Mouse (Mus musculus) spleen, adult 2 months (tissue): Measurements from ENCODE around the gene Smyd3.

ENCODE experiments used
- CTCF ChIP-seq: fragments of 200-500 bp; IDR thresholded peaks from 2 replicates; pipeline ENCODE4 v1.5.1; 2011; ENCODE audit warnings: mild to moderate bottlenecking, inconsistent platforms; ENCODE audit not compliant: insufficient read depth, insufficient read length, insufficient replicate concordance; ENCODE audit errors: extremely low read depth
- POLR2A ChIP-seq: fragments of 200-500 bp; IDR thresholded peaks from 2 replicates; pipeline ENCODE4 v1.6.1; 2011; ENCODE audit warnings: low read depth, low read length, inconsistent platforms

DNA sequence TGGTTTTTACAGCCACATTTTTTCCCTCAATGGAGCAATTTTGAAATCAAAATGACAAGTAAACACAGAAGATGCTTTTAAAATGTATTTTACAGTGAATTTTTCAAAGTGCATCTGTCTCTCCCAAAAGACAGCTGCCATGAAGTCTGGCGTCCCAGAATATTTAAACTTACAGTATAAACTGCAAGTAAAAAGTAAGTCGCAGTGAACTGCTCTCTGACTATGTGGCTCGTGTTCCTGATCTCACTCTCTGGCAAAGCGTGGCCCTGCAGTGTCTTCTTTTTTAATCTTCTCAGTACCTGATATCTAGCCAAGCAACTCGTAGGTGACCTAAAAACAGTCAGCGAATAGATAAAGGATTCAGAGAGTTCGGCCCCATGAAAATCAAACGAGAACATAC is 84.5 kb downstream of the Smyd3 start:
- TF ChIP-seq CTCF (no peak), POLR2A (no peak)
